Comparison of ENCODE assay signal across 13 mouse cellular contexts in the genomic region with DNA sequence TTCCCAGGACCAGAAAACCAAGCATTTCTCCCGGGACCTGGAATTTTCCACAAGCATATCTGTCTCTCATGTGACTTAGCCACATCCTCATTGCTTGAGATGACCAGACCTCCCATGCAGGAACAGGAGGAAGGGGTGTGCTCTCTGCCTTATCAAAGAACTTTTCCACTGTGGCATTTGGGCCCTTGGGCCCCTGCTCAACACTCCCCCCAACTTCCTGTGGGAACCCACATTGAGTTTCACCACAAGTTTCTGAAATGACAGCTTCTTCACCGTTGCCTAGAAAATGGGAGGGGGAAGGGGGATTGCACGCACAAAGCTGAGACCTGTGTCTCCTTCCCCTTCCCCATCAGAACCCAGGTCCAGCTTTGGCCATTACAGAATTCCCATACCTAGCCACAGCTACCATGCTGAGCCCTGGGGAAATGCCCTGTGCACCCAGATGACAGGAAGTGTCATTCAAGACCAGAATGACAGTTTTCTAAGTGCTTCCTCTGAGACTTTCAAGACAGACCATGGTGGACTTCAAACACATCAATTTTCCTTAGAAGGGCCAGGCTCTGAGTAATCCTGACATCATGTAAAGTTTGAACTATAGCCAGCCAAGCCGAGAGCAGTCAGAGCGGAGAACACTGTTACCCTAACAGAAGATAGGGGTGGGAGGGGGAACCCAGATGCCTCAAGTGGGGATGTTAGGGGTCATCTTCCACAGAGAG. TPM values are rescaled to one million over a fixed set of nuclear protein-coding genes. Genes with fewer than 3 reads are reported as not detected.
DNase-seq lines count a peak whose midpoint lies in the region; ATAC-seq and TF ChIP-seq lines count a peak whose summit lies in the region.
"Had no signal": no experiment of that assay in that cellular context is flagged by ENCODE, and none has a peak within 500 bp of the region (broad histone marks: within the 10 kb centered on the region; RNA-seq: fewer than 3 reads in every experiment).

No protein-coding gene starts in this region.

- H3K36me3 ChIP-seq in liver, postnatal 0 days (replicated peaks; ENCODE audit: insufficient read depth, low read length): no peaks in the 10 kb centered on the region
- H3K36me3 ChIP-seq in kidney, embryonic 15.5 days: no peaks in the 10 kb centered on the region
- H3K36me3 ChIP-seq: midbrain, embryonic 13.5 days had no signal

- TF ChIP-seq EP300 in liver, postnatal 0 days (IDR thresholded peaks at IDR 0.05; ENCODE audit: low read depth): peak; percentile 26; the same call in 1 of the 2 replicates

- peak overlapping the region; percentile 57 for H3K27ac ChIP-seq in liver, postnatal 0 days (ENCODE audit: low read depth)
- no peak overlapping the region for H3K27ac ChIP-seq in kidney, embryonic 15.5 days
- H3K27ac ChIP-seq: forebrain, embryonic 13.5 days; kidney, postnatal 0 days; midbrain, embryonic 13.5 days had no signal

- peak; percentile 70 for ATAC-seq in common myeloid progenitor, adult 5-6 weeks (replicated peaks; ENCODE audit: low read depth, poor library complexity, severe bottlenecking)
- peak; percentile 47; the same call in 1 of the 2 replicates for ATAC-seq in liver, postnatal 0 days
- ATAC-seq in erythroid progenitor cell, adult 5-6 weeks (replicated peaks; ENCODE audit: low FRiP score, poor library complexity, severe bottlenecking): no peak
- no peak for ATAC-seq in kidney, embryonic 15.5 days (replicated peaks; ENCODE audit: low FRiP score)
- ATAC-seq: forebrain, embryonic 13.5 days; midbrain, embryonic 13.5 days had no signal

- no peak overlapping the region for H3K9ac ChIP-seq in liver, postnatal 0 days (replicated peaks)
- no peak overlapping the region for H3K9ac ChIP-seq in kidney, embryonic 15.5 days
- H3K9ac ChIP-seq: forebrain, embryonic 13.5 days; midbrain, embryonic 13.5 days had no signal

- peaks cover 39% of the 10 kb centered on the region for H3K4me1 ChIP-seq in liver, postnatal 0 days (ENCODE audit: insufficient read depth)
- H3K4me1 ChIP-seq in kidney, embryonic 15.5 days: peaks cover 4% of the 10 kb centered on the region; the same call in 1 of the 2 replicates

- H3K4me3 ChIP-seq in liver, postnatal 0 days (ENCODE audit: low read depth, low read length): no peak overlapping the region
- no peak overlapping the region for H3K4me3 ChIP-seq in kidney, embryonic 15.5 days (replicated peaks)
- H3K4me3 ChIP-seq: forebrain, embryonic 13.5 days; midbrain, embryonic 13.5 days had no signal

- intact Hi-C loops in left cerebral cortex, postnatal 4 days (cut with DNase I): no loop called here

- no peaks in the 10 kb centered on the region for H3K9me3 ChIP-seq in liver, postnatal 0 days (ENCODE audit: low read length)
- no peaks in the 10 kb centered on the region for H3K9me3 ChIP-seq in kidney, embryonic 15.5 days (replicated peaks)
- H3K9me3 ChIP-seq: forebrain, embryonic 13.5 days; midbrain, embryonic 13.5 days had no signal

- peak overlapping the region; percentile 16; the same call in 1 of the 2 replicates for H3K4me2 ChIP-seq in liver, postnatal 0 days (ENCODE audit: low read depth, low read length)
- H3K4me2 ChIP-seq in kidney, embryonic 15.5 days: no peak overlapping the region
- H3K4me2 ChIP-seq: forebrain, embryonic 13.5 days; midbrain, embryonic 13.5 days had no signal

- peak; percentile 46 for DNase-seq in CD4-positive, CD25-positive, alpha-beta regulatory T cell, adult 2 months (ENCODE audit: low read depth, low spot score)
- peak; percentile 26 for DNase-seq in liver, postnatal 0 days
- peak; percentile 32 for DNase-seq in thymus, postnatal 10 days (ENCODE audit: low spot score in 2 of 2)
- DNase-seq in left cerebral cortex, postnatal 4 days: no peak
- DNase-seq: adrenal gland, adult 8-10 months; heart, adult 11 months; right cerebral cortex, postnatal 25 days had no signal

- WGBS in liver, postnatal 0 days (ENCODE audit: insufficient replicate concordance): 25% methylated on average over 5 of the region's 5 CpGs
- 65% methylated on average over 5 of the region's 5 CpGs for WGBS in kidney, embryonic 15.5 days

- no peak for TF ChIP-seq CTCF in liver, postnatal 0 days (IDR thresholded peaks at IDR 0.05; ENCODE audit: low read depth)

- H3K27me3 ChIP-seq in liver, postnatal 0 days (ENCODE audit: insufficient read depth, low read length): no peaks in the 10 kb centered on the region
- no peaks in the 10 kb centered on the region for H3K27me3 ChIP-seq in kidney, embryonic 15.5 days
- H3K27me3 ChIP-seq: forebrain, embryonic 13.5 days; midbrain, embryonic 13.5 days had no signal

RNA-seq across cellular contexts. Expression of gene Slco4a1, which starts 18.7 kb away (rescaled TPM):
- total RNA-seq in common myeloid progenitor, adult 5-6 weeks (2017): 5.9 and 12.5 TPM in 2 replicates
- 0.86 and 0.91 TPM in 2 replicates for polyA plus RNA-seq in liver, postnatal 0 days (2015; fragmentation: Nextera tagmentation; extraction: Ambion mirVana)
- 5.9 and 8.3 TPM in 2 replicates for total RNA-seq in erythroid progenitor cell, adult 5-6 weeks (2015; ENCODE audit: low replicate concordance)
- 1.5 TPM in 1 of 2 replicates, not detected in the other for total RNA-seq in erythroid progenitor cell, adult 5-6 weeks (2017; ENCODE audit: low replicate concordance)
- polyA plus RNA-seq in kidney, embryonic 15.5 days (2015; fragmentation: Nextera tagmentation; extraction: Ambion mirVana): 2.2 and 2.3 TPM in 2 replicates
- total RNA-seq in left cerebral cortex, postnatal 4 days (2021): 1 to 10 TPM; 2.4 to 2.5 TPM

Comparison
In these comparisons a context has a peak if more than half of its experiments do, and no peak if none do; other contexts are left out.
1. ATAC-seq: peak in common myeloid progenitor, adult 5-6 weeks (single experiment) and liver, postnatal 0 days (single experiment); none in erythroid progenitor cell, adult 5-6 weeks (single experiment) and kidney, embryonic 15.5 days (single experiment).